Mouse (Mus musculus) liver, embryonic 14.5 days (tissue): ENCODE results near the gene Glt1d1. TPM values are rescaled to one million over a fixed set of nuclear protein-coding genes. Genes with fewer than 3 reads are reported as not detected.
A peak's percentile ranks its signal among the peaks of the same experiment; 100 is the strongest.

Experiments
- ATAC-seq: fragments of 200-750 bp; cut with Nextera tagmentation; 2 replicates; pipeline ENCODE4 v1.8.0; 2017; ENCODE audit warnings: moderate number of reproducible peaks, mild to moderate bottlenecking, moderate library complexity; ENCODE audit not compliant: insufficient read depth
- DNase-seq, 3 experiments: peaks; one replicate each; pipeline ENCODE4 v3.0.0-alpha.2; 2012 to 2013; ENCODE audit warnings: low read depth in 3 of 3, low spot score in 3 of 3
- H3K27ac ChIP-seq: fragments of 300-500 bp; sonication (generic); 2 replicates; pipeline ENCODE4 v1.5.1; 2014; ENCODE audit warnings: moderate library complexity, mild to moderate bottlenecking, control low read depth, inconsistent platforms
- H3K27me3 ChIP-seq: fragments of 300-500 bp; sonication (generic); 2 replicates; pipeline ENCODE4 v1.6.1; 2014; ENCODE audit warnings: mild to moderate bottlenecking, low read length, moderate library complexity; ENCODE audit not compliant: control insufficient read depth, insufficient read depth
- H3K36me3 ChIP-seq: fragments of 300-500 bp; sonication (generic); replicated peaks from 2 replicates; pipeline ENCODE4 v1.6.1; 2014; ENCODE audit warnings: low read depth; ENCODE audit not compliant: control insufficient read depth, insufficient read depth
- H3K4me1 ChIP-seq, 2 experiments: fragments of 200-500 bp in 1 of 2; fragments of 300-500 bp in 1 of 2; sonication (generic) in 1 of 2; replicated peaks; 2 replicates each; pipeline ENCODE4 v1.6.1; 2012 to 2014; ENCODE audit warnings: antibody characterized with exemption in 1 of 2, inconsistent platforms in 1 of 2, low read length in 1 of 2; ENCODE audit not compliant: control insufficient read depth in 2 of 2, insufficient read depth in 2 of 2
- H3K4me2 ChIP-seq: fragments of 300-500 bp; sonication (generic); 2 replicates; pipeline ENCODE4 v1.6.1; 2014; ENCODE audit warnings: low read depth, mild to moderate bottlenecking, control low read depth, moderate library complexity
- H3K4me3 ChIP-seq, 2 experiments: fragments of 200-500 bp in 1 of 2; fragments of 300-500 bp in 1 of 2; sonication (generic) in 1 of 2; 2 replicates each; pipeline ENCODE4 v1.5.1; 2012 to 2014; ENCODE audit warnings: low read depth in 2 of 2, low read length in 2 of 2, mild to moderate bottlenecking in 2 of 2, control low read depth in 1 of 2, inconsistent platforms in 1 of 2, moderate library complexity in 1 of 2; ENCODE audit not compliant: insufficient read depth in 1 of 2
- H3K9ac ChIP-seq: fragments of 300-500 bp; sonication (generic); replicated peaks from 2 replicates; pipeline ENCODE4 v1.6.1; 2014; ENCODE audit warnings: mild to moderate bottlenecking, control low read depth, moderate library complexity
- H3K9me3 ChIP-seq: fragments of 300-500 bp; sonication (generic); 2 replicates; pipeline ENCODE4 v1.6.1; 2016; ENCODE audit warnings: low read length, mixed read lengths; ENCODE audit not compliant: control insufficient read depth
- CTCF ChIP-seq: IDR thresholded peaks from 2 replicates; pipeline ENCODE4 v1.5.1; 2016; ENCODE audit warnings: antibody characterized with exemption, low read depth, control low read depth
- EP300 ChIP-seq: IDR thresholded peaks from 2 replicates; pipeline ENCODE4 v1.6.1; 2016; ENCODE audit warnings: antibody characterized with exemption, low read depth
- WGBS: fragments of 180-500 bp; shearing (Covaris S2); extraction: QIAGEN DNeasy Blood & Tissue Kit; methylation state at CpG from one replicate; pipeline ENCODE4 v1.1.7; 2014; ENCODE audit not compliant: insufficient replicate concordance; 5-methylcytosine and 5-hydroxymethylcytosine counted together
- polyA plus RNA-seq, 2 experiments: library from polyadenylated mRNA; depleted of rRNA in 1 of 2; stranded (reverse) in 1 of 2; unstranded in 1 of 2; fragments of >200 nt; fragmentation: Nextera tagmentation in 1 of 2; extraction: Ambion mirVana in 1 of 2; gene quantifications; 2 replicates each; pipeline versions ENCODE4 v1.2.1 to v1.2.3; 2012 to 2014

The Glt1d1 gene
- polyA plus RNA-seq, 2 experiments: 0.13 TPM; not detected in 1

DNA sequence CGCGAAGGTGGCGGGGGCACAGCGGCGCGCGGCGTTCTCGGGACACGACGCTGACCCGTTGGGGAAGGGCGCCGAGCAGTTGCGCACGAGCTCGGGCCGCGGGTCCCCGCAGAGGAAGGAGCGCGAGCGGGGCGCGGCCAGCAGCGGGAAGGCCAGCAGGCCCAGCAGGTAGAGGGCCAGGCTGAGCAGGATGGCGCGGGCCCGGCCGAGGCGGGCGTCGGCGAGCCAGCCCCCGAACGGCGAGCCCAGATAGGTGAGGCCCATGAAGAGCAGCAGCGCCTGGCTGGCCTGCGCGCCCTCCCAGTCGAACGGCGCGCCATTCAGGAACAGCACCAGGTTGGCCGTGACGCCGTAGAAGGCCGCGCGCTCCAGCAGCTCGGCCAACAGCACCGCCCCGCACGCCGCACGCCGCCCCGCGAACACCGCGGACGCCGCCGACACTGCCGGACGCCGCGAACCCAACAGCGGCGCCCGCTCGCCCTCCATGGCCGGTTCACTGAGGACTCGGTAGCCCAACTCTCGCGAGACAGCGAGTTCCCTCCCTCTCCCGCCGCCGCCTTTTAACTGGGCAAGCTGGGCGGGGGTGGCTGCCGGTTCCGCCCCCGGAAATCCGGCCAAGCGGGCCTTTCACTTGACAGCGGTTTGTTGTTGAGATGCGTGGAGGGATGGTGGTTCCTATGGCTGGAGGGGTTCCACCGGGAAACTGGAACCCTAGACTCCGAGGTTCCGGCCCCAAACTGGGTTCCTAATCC lies 15.0 kb upstream of the Glt1d1 start:
- TF ChIP-seq CTCF: no peak
- no peak for TF ChIP-seq EP300
- DNase-seq (peak; percentile 86 to 89 (median 87)), ATAC-seq (peak; percentile 93)
- Histone ChIP-seq H3K36me3 (no peaks in the 10 kb centered on the region), H3K9me3 (no peaks in the 10 kb centered on the region), H3K27ac (no peak overlapping the region; the same call in 1 of the 2 replicates), H3K27me3 (no peaks in the 10 kb centered on the region), H3K4me3 (peak overlapping the region; percentile 79 to 91), H3K4me1 (peaks cover 0 to 28% of the 10 kb centered on the region in 2 experiments; a peak in 2 of 4 replicates), H3K4me2 (peak overlapping the region; percentile 77), H3K9ac (peak overlapping the region; percentile 71)
- WGBS: under 1% methylated on average over 83 of the region's 91 CpGs

DNA sequence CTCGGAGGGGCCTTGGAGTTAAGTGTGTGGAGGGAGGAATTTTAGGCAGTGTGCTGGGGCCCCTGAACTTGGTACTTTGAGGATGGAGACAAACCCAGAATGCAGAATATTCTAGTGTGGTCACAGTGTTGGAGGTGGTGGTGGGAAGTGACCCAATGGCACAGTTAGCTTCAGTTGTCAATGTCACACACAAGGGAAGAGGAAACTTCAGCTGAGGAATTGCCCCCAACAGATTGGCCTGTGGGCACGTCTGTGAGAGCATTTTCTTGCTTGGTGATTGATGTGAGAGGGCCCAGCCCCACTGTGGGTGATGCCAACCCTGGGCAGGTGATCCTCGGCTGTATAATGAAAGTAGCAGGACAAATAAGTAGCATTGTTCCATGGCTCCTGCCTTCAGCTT lies 13.2 kb upstream of the Glt1d1 start:
- TF ChIP-seq CTCF: no peak
- no peak for TF ChIP-seq EP300
- Histone ChIP-seq H3K9ac (no peak overlapping the region), H3K4me3 (no peak overlapping the region), H3K36me3 (no peaks in the 10 kb centered on the region), H3K9me3 (no peaks in the 10 kb centered on the region), H3K27ac (no peak overlapping the region), H3K4me1 (peaks cover 0 to 23% of the 10 kb centered on the region in 2 experiments; a peak in 2 of 4 replicates), H3K4me2 (no peak overlapping the region), H3K27me3 (no peaks in the 10 kb centered on the region)
- ATAC-seq (no peak), DNase-seq (no peak)
- 50% methylated on average over 3 of the region's 3 CpGs for WGBS

DNA sequence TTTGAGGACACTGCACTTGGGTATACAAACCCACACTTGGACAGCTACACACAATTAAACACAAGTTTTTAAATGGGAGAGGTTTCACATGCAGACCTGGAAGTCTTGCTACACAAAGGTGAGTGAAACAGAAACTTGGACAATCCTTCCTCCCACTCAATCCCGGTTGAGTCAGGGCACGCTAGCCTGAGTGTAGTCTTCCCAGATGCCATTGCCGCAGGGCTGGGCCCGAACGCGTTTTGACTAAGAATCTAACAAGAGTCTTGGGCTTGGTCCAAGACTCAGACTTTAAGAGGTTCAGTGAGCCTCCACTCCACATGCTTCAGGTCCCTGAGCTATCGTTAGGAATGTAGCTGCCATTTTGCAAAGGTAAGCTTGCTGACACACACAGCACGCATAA lies 11.7 kb upstream of the Glt1d1 start:
- Histone ChIP-seq H3K4me2 (no peak overlapping the region), H3K9me3 (no peaks in the 10 kb centered on the region), H3K36me3 (no peaks in the 10 kb centered on the region), H3K9ac (no peak overlapping the region), H3K4me3 (no peak overlapping the region), H3K27me3 (no peaks in the 10 kb centered on the region), H3K27ac (no peak overlapping the region), H3K4me1 (peaks cover 0 to 14% of the 10 kb centered on the region in 2 experiments; a peak in 2 of 4 replicates)
- no peak for ATAC-seq
- no peak for TF ChIP-seq CTCF
- no peak for TF ChIP-seq EP300
- 73% methylated on average over 8 of the region's 8 CpGs for WGBS
- no peak for DNase-seq

DNA sequence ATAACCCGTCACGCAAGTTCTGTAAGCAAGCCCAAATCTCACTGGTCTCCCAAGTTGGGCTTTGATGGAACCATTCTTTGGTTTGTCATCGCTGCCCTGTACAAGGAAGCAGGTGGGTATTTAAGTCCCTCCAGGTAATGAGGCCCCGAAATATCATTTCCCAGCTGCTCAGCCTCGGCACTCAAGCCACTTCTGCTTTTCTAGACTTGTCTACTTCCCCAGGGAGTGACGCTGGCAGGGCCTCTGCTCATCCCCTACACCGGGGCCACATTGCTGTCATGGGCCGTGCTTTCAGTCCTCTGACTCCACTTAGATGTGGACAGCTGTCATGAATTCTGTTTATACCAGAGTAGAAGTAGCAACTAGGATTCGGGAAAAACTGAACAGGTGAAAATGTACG lies 11.0 kb upstream of the Glt1d1 start:
- 32% methylated on average over 10 of the region's 10 CpGs for WGBS
- H3K4me1 ChIP-seq: peaks cover 0 to 7% of the 10 kb centered on the region in 2 experiments; a peak in 2 of 4 replicates
- H3K4me3 ChIP-seq: no peak overlapping the region
- H3K27me3 ChIP-seq: no peaks in the 10 kb centered on the region
- DNase-seq (no peak), ATAC-seq (no peak)
- TF ChIP-seq EP300: no peak
- TF ChIP-seq CTCF: no peak
- no peaks in the 10 kb centered on the region for H3K9me3 ChIP-seq
- no peak overlapping the region for H3K4me2 ChIP-seq
- H3K27ac ChIP-seq: no peak overlapping the region
- H3K36me3 ChIP-seq: no peaks in the 10 kb centered on the region
- H3K9ac ChIP-seq: no peak overlapping the region

DNA sequence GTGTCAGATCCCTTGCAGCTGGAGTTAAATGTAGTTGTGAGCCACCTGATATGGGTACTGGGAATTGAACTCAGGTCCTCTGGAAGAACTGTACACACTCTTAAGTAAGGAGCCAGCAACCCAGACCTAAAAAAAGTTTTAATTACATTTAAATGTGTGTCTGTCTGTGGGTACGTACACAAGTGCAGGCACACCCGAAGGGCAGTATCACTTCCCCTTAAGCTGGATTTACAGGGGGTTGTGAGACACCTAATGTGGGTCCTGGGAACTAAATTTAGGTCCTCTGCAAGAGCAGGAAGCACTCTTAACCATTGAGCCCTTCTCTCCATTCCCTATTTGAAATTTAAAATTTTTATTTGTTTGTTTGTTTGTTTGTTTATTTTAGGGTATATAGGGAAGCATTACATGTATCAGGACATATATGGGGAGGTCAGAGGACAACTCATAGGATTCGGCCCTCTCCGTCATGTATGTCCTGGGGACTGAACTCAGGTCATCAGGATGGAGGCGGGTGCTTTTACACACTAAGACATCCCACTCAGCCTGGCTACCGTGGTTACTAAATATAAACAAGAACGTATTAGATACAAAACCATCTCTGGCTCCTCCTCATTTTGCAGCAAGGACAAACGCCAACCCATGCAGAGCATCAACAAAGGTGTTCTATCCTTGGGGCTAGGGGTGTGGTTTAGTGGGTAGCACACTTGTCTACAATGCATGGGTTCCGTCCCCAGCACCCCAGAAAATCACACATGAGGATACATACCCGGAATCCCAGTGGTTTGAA lies 7.4 kb upstream of the Glt1d1 start:
- TF ChIP-seq EP300: no peak
- TF ChIP-seq CTCF: no peak
- Histone ChIP-seq H3K36me3 (no peaks in the 10 kb centered on the region), H3K4me3 (no peak overlapping the region), H3K9me3 (no peaks in the 10 kb centered on the region), H3K27me3 (no peaks in the 10 kb centered on the region), H3K9ac (no peak overlapping the region), H3K4me1 (peaks cover 0 to 4% of the 10 kb centered on the region in 2 experiments; a peak in 2 of 4 replicates), H3K4me2 (no peak overlapping the region), H3K27ac (no peak overlapping the region)
- DNase-seq (no peak), ATAC-seq (no peak)
- 54% methylated on average over 10 of the region's 10 CpGs for WGBS
